Mouse (Mus musculus): Measurements from ENCODE around the gene Syt2.

DNA sequence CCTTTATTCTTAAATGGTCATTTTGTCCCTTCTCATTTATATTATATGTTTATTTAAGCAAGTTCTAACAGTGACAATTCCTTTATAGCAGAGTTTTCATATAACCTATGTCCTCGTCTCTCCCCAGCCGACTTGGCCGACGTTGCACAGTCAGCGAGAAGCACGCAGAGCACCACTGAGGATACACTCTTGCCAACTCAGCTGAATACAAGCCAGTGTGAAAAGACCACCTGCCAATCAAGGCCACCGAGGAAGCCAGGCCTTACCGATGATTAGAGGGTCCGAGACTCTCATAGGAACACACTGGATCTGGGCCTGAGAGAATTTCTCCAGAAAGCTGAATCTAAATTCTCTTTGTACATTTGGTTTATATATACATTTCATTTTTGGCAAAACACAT, 159.0 kb downstream of the Syt2 start:
- TF ChIP-seq POLR2A (IDR thresholded peaks at IDR 0.05; ENCODE audit: extremely low read depth, insufficient read depth, low read length) (no peak), CTCF (IDR thresholded peaks at IDR 0.05; ENCODE audit: extremely low read depth, insufficient read depth, low read length) (no peak)

Data from cortical plate, adult 2 months (tissue).